Mouse (Mus musculus) mesoderm, embryonic 11.5 days (tissue): ENCODE results near the gene Ube4b.
A peak's percentile ranks its signal among the peaks of the same experiment; 100 is the strongest.
"Not testable (repeated sequence)": the region's sequence is repeated elsewhere in the genome, so short reads cannot be mapped to it uniquely, and the experiment has no call there.

Experiments
- DNase-seq: peaks from one replicate; pipeline ENCODE4 v3.0.0-alpha.2; 2012; ENCODE audit warnings: low read depth, low spot score

Ube4b gene

GRCm38 (mm10) chr4:149426325-149427199 is at the start of gene Ube4b:
TSS of gene Ube4b (minus strand) at chr4:149426749.
- peak; percentile 99 for DNase-seq

GRCm38 (mm10) chr4:149475096-149475495 is 48.5 kb upstream of the Ube4b start:
- no peak for DNase-seq

- DNase-seq: no peak
These were observed 43.0 kb upstream of the Ube4b start for GRCm38 (mm10) chr4:149469557-149469956.

- no peak for DNase-seq
These were observed 36.9 kb upstream of the Ube4b start for GRCm38 (mm10) chr4:149463435-149463950.

GRCm38 (mm10) chr4:149462305-149462971 is 35.9 kb upstream of the Ube4b start:
- no peak for DNase-seq

GRCm38 (mm10) chr4:149461579-149462304 is 35.2 kb upstream of the Ube4b start:
- DNase-seq: no peak

GRCm38 (mm10) chr4:149460475-149460874 is 33.9 kb upstream of the Ube4b start:
- DNase-seq: not testable (repeated sequence)

- DNase-seq: no peak
These were observed 32.9 kb upstream of the Ube4b start for GRCm38 (mm10) chr4:149459425-149459824.

GRCm38 (mm10) chr4:149458526-149458925 is 32.0 kb upstream of the Ube4b start:
- no peak for DNase-seq

GRCm38 (mm10) chr4:149457831-149458430 is 31.4 kb upstream of the Ube4b start:
- no peak for DNase-seq

GRCm38 (mm10) chr4:149457163-149457562 is 30.6 kb upstream of the Ube4b start:
- DNase-seq: not testable (repeated sequence)

- DNase-seq: no peak
These were observed 28.3 kb upstream of the Ube4b start, which contains the start of gene Rbp7 for GRCm38 (mm10) chr4:149454879-149455278. TSS of gene Rbp7 (minus strand) at chr4:149454978.

- no peak for DNase-seq
These were observed 27.7 kb upstream of the Ube4b start for GRCm38 (mm10) chr4:149454263-149454662.

- no peak for DNase-seq
These were observed 27.1 kb upstream of the Ube4b start for GRCm38 (mm10) chr4:149453656-149454055.

GRCm38 (mm10) chr4:149450636-149451035 is 24.1 kb upstream of the Ube4b start:
- DNase-seq: no peak

- no peak for DNase-seq
These were observed 19.8 kb upstream of the Ube4b start for GRCm38 (mm10) chr4:149446309-149446708.

- peak; percentile 85 for DNase-seq
These were observed 19.3 kb upstream of the Ube4b start for GRCm38 (mm10) chr4:149445868-149446267.

GRCm38 (mm10) chr4:149444964-149445701 is 18.6 kb upstream of the Ube4b start:
- peak; percentile 97 for DNase-seq

GRCm38 (mm10) chr4:149444465-149444864 is 17.9 kb upstream of the Ube4b start:
- no peak for DNase-seq

GRCm38 (mm10) chr4:149442436-149442835 is 15.9 kb upstream of the Ube4b start:
- DNase-seq: no peak

GRCm38 (mm10) chr4:149440576-149440975 is 14.0 kb upstream of the Ube4b start:
- DNase-seq: no peak
